Mouse (Mus musculus) Patski (cell line): ENCODE measurements around the gene Pck1. TPM values are rescaled to one million over a fixed set of nuclear protein-coding genes. Genes with fewer than 3 reads are reported as not detected.

Experiments
- ATAC-seq: fragments of 100-300 bp; one replicate; pipeline ENCODE4 v1.8.0; 2021
- CTCF ChIA-PET: fragments of 350-600 bp; sonication (Branson Sonifier 250); formaldehyde crosslinking; loops from one replicate; lab custom pipeline; 2022; ENCODE audit warnings: inconsistent platforms; lab: Charles Lee
- POLR2A ChIA-PET: fragments of 350-600 bp; sonication (Branson Sonifier 250); formaldehyde crosslinking; loops from one replicate; lab custom pipeline; 2022; ENCODE audit warnings: antibody characterized with exemption, inconsistent platforms; lab: Charles Lee
- DNase-seq: peaks from one replicate; pipeline ENCODE4 v3.0.0-alpha.2; 2011; ENCODE audit warnings: low read depth, low spot score
- H3K27me3 ChIP-seq: fragments of 371-371 bp; one replicate; pipeline ENCODE4 v1.5.1; 2021
- CTCF ChIP-seq: fragments of 100-300 bp; IDR thresholded peaks from one replicate; pipeline ENCODE4 v1.5.1; 2021
- in situ Hi-C: fragments of 300-500 bp; cut with MboI; formaldehyde crosslinking; loops from 3 replicates; pipeline ENCODE4 v1.11.1; 2018; ENCODE audit warnings: low pct_unique_long_range_greater_than_20kb, mixed read lengths
- polyA plus RNA-seq: library from polyadenylated mRNA; unstranded; gene quantifications from one replicate; pipeline ENCODE4 v1.2.3, GENCODE M21; 2021

The Pck1 gene
- polyA plus RNA-seq, 1 experiment from 2014 or later, result not detected

GRCm38 (mm10) chr2:173148001-173148400 is 4.8 kb upstream of the Pck1 start:
- POLR2A ChIA-PET, result no interaction called here
- ATAC-seq (no peak), DNase-seq (no peak)
- TF ChIP-seq CTCF, result no peak
- CTCF ChIA-PET, result no interaction called here
- in situ Hi-C loops, result no loop called here
- H3K27me3 ChIP-seq, result peaks cover 39% of the 10 kb centered on the region

GRCm38 (mm10) chr2:173151352-173151751 is 1.5 kb upstream of the Pck1 start:
- CTCF ChIA-PET, result no interaction called here
- H3K27me3 ChIP-seq, result peaks cover 36% of the 10 kb centered on the region
- ATAC-seq (no peak), DNase-seq (no peak)
- POLR2A ChIA-PET, result no interaction called here
- TF ChIP-seq CTCF, result no peak
- in situ Hi-C loops, result no loop called here

GRCm38 (mm10) chr2:173151784-173152284 is 1.0 kb upstream of the Pck1 start:
- TF ChIP-seq CTCF, result no peak
- peaks cover 31% of the 10 kb centered on the region for H3K27me3 ChIP-seq
- ChIA-PET CTCF (no interaction called here), POLR2A (no interaction called here)
- in situ Hi-C loops, result no loop called here
- no peak for DNase-seq
- ATAC-seq, result no peak

- ChIA-PET POLR2A (no interaction called here), CTCF (no interaction called here)
- DNase-seq (no peak), ATAC-seq (no peak)
- in situ Hi-C loops, result no loop called here
- H3K27me3 ChIP-seq, result peaks cover 20% of the 10 kb centered on the region
- no peak for TF ChIP-seq CTCF
Observed at GRCm38 (mm10) chr2:173153266-173153665, 418 bp downstream of the Pck1 start.

- no peak for TF ChIP-seq CTCF
- CTCF ChIA-PET, result no interaction called here
- in situ Hi-C loops, result no loop called here
- POLR2A ChIA-PET, result no interaction called here
- ATAC-seq (no peak), DNase-seq (no peak)
- peaks cover 20% of the 10 kb centered on the region for H3K27me3 ChIP-seq
Observed at GRCm38 (mm10) chr2:173154513-173154912, 1.7 kb downstream of the Pck1 start.

GRCm38 (mm10) chr2:173154962-173155361 is 2.1 kb downstream of the Pck1 start:
- ATAC-seq (no peak), DNase-seq (no peak)
- ChIA-PET POLR2A (no interaction called here), CTCF (no interaction called here)
- peaks cover 20% of the 10 kb centered on the region for H3K27me3 ChIP-seq
- in situ Hi-C loops, result no loop called here
- TF ChIP-seq CTCF, result no peak

GRCm38 (mm10) chr2:173155907-173156306 is 3.1 kb downstream of the Pck1 start:
- ChIA-PET POLR2A (no interaction called here), CTCF (no interaction called here)
- peaks cover 20% of the 10 kb centered on the region for H3K27me3 ChIP-seq
- ATAC-seq (no peak), DNase-seq (no peak)
- in situ Hi-C loops, result no loop called here
- TF ChIP-seq CTCF, result no peak

- no peak for ATAC-seq
- ChIA-PET POLR2A (no interaction called here), CTCF (no interaction called here)
- no peak for DNase-seq
- TF ChIP-seq CTCF, result no peak
- in situ Hi-C loops, result no loop called here
- H3K27me3 ChIP-seq, result peaks cover 21% of the 10 kb centered on the region
Observed at GRCm38 (mm10) chr2:173156923-173157322, 4.1 kb downstream of the Pck1 start.

- in situ Hi-C loops, result no loop called here
- no peak for TF ChIP-seq CTCF
- ATAC-seq (peak; percentile 13), DNase-seq (no peak)
- H3K27me3 ChIP-seq, result peaks cover 18% of the 10 kb centered on the region
- CTCF ChIA-PET, result no interaction called here
- POLR2A ChIA-PET, result interaction anchor here (0.6 kb wide), 1 partner anchor 1460 kb away, joined by 3 read pairs; no protein-coding TSS in a partner anchor
Observed at GRCm38 (mm10) chr2:173157376-173157775, 4.5 kb downstream of the Pck1 start.

GRCm38 (mm10) chr2:173157871-173158270 is 5.0 kb downstream of the Pck1 start:
- POLR2A ChIA-PET, result interaction anchor here (0.6 kb wide), 1 partner anchor 1459 kb away, joined by 3 read pairs; no protein-coding TSS in a partner anchor
- no peak for ATAC-seq
- no peak for DNase-seq
- peaks cover 15% of the 10 kb centered on the region for H3K27me3 ChIP-seq
- no peak for TF ChIP-seq CTCF
- CTCF ChIA-PET, result interaction anchor here (1.5 kb wide), 2 partner anchors 17 to 34 kb away, joined by 3 to 4 read pairs; no protein-coding TSS in a partner anchor
- in situ Hi-C loops, result no loop called here

GRCm38 (mm10) chr2:173158390-173159055 is 5.7 kb downstream of the Pck1 start:
- in situ Hi-C loops, result no loop called here
- ChIA-PET POLR2A (interaction anchor here (0.9 kb wide), 1 partner anchor 15 kb away, joined by 6 read pairs; no protein-coding TSS in a partner anchor), CTCF (interaction anchor here (1.5 kb wide), 2 partner anchors 16 to 35 kb away, joined by 3 to 4 read pairs; no protein-coding TSS in a partner anchor)
- no peak for DNase-seq
- H3K27me3 ChIP-seq, result peaks cover 10% of the 10 kb centered on the region
- no peak for TF ChIP-seq CTCF
- no peak for ATAC-seq
